8 mouse cellular contexts compared by ENCODE assay signal in the genomic region with DNA sequence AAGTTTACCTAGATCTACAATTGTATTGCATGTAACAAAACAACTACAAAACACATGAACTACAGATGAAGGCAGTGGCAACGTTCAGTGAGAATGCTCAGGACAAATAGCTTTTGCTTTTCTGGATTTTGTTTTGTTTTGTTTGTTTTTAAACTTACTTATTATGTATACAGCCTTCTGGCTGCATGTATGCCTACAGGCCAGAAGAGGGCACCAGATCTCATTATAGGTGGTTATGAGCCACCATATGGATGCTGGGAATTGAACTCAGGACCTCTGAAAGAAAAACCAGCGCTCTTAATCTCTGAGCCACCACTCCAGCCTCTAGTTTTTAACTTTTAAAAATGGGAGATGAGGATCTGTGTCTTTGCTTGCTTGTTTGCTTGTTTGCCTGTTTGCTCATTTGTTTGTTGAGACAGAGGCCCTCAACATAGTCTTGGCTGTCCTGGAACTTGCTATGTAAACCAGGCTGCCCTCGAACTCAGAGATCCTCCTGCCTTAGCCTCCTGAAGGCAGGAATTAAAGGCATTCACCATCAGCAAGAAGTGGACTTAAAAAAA. TPM values are rescaled to one million over a fixed set of nuclear protein-coding genes. Genes with fewer than 3 reads are reported as not detected.
DNase-seq lines count a peak whose midpoint lies in the region; ATAC-seq and TF ChIP-seq lines count a peak whose summit lies in the region.

No protein-coding gene starts in this region.

- H3K9ac ChIP-seq in forebrain, embryonic 11.5 days (ENCODE audit: low read length): no peak overlapping the region
- H3K9ac ChIP-seq in liver, embryonic 12.5 days: peak overlapping the region; percentile 65; the same call in 1 of the 2 replicates

- H3K36me3 ChIP-seq in forebrain, embryonic 11.5 days (ENCODE audit: control insufficient read depth, insufficient read depth, low read length): no peaks in the 10 kb centered on the region
- H3K36me3 ChIP-seq in liver, embryonic 12.5 days: no peaks in the 10 kb centered on the region

- intact Hi-C loops in gastrocnemius, adult 2 months (cut with DNase I): loop anchor here (2.0 kb wide), 1 partner anchor 67 kb away; no protein-coding TSS in a partner anchor
- intact Hi-C loops in gastrocnemius, postnatal 36 days (cut with DNase I): no loop called here
- intact Hi-C loops in gastrocnemius, postnatal 14 days (cut with DNase I; ENCODE audit: low total_unique reads): no loop called here

- peak overlapping the region; percentile 89 for H3K4me3 ChIP-seq in gastrocnemius, adult 2 months
- H3K4me3 ChIP-seq in forebrain, embryonic 11.5 days (ENCODE audit: low read depth, low read length): peak overlapping the region; percentile 62
- H3K4me3 ChIP-seq in liver, embryonic 12.5 days: peak overlapping the region; percentile 72

- no peak for ATAC-seq in forebrain, embryonic 11.5 days (replicated peaks; ENCODE audit: low FRiP score)
- ATAC-seq in liver, embryonic 12.5 days: no peak

- peak; percentile 47 for TF ChIP-seq CTCF in gastrocnemius, adult 2 months (IDR thresholded peaks at IDR 0.05)

- no peaks in the 10 kb centered on the region for H3K4me1 ChIP-seq in forebrain, embryonic 11.5 days (replicated peaks; ENCODE audit: control insufficient read depth, insufficient read depth, low read length)
- peaks cover 13% of the 10 kb centered on the region for H3K4me1 ChIP-seq in liver, embryonic 12.5 days

- WGBS in forebrain, embryonic 11.5 days: 70% methylated on average over 3 of the region's 3 CpGs
- 57% methylated on average over 3 of the region's 3 CpGs for WGBS in liver, embryonic 12.5 days (ENCODE audit: insufficient replicate concordance)

- no peaks in the 10 kb centered on the region for H3K27me3 ChIP-seq in forebrain, embryonic 11.5 days (ENCODE audit: control insufficient read depth, insufficient read depth, low read length)
- no peaks in the 10 kb centered on the region for H3K27me3 ChIP-seq in liver, embryonic 12.5 days (replicated peaks)

- peak overlapping the region; percentile 92 for H3K27ac ChIP-seq in gastrocnemius, adult 2 months
- H3K27ac ChIP-seq in forebrain, embryonic 11.5 days (ENCODE audit: low read depth, low read length): 0 out of 2 replicates have a peak overlapping the region, but pooled peaks have one; percentile 57
- H3K27ac ChIP-seq in liver, embryonic 12.5 days: peak overlapping the region; percentile 85; the same call in 1 of the 2 replicates

- H3K4me2 ChIP-seq in forebrain, embryonic 11.5 days (ENCODE audit: low read depth, low read length, severe bottlenecking): peak overlapping the region; percentile 50
- peak overlapping the region; percentile 67 for H3K4me2 ChIP-seq in liver, embryonic 12.5 days

- H3K9me3 ChIP-seq in forebrain, embryonic 11.5 days (ENCODE audit: control insufficient read depth, low read length): no peaks in the 10 kb centered on the region
- H3K9me3 ChIP-seq in liver, embryonic 12.5 days (replicated peaks): no peaks in the 10 kb centered on the region

- no peak for DNase-seq in gastrocnemius, adult 2 months
- no peak for DNase-seq in gastrocnemius, postnatal 36 days
- DNase-seq in 3T3-L1 (ENCODE audit: low read depth, low spot score): peak; percentile 65
- no peak for DNase-seq in forebrain, embryonic 11.5 days (ENCODE audit: low spot score)
- no peak for DNase-seq in cerebellum, postnatal 4 days (ENCODE audit: low spot score in 2 of 2)
- no peak for DNase-seq in layer of hippocampus, postnatal 10 days (ENCODE audit: low spot score in 2 of 2)
- no peak for DNase-seq in gastrocnemius, postnatal 14 days

RNA-seq across cellular contexts. Expression of a gene that starts 21.1 kb away (rescaled TPM):
- 1 to 10 TPM; 1.8 to 4.3 TPM for total RNA-seq in gastrocnemius, adult 2 months (2021)
- total RNA-seq in gastrocnemius, postnatal 36 days (2021): 1 to 10 TPM; 2.6 to 4.6 TPM
- polyA plus RNA-seq in forebrain, embryonic 11.5 days (2014; fragmentation: Nextera tagmentation; extraction: Ambion mirVana): 4.3 TPM in 2 replicates
- polyA plus RNA-seq in liver, embryonic 12.5 days (2016; fragmentation: Nextera tagmentation; extraction: Ambion mirVana): 16.1 and 17.0 TPM in 2 replicates
- 10 to 100 TPM; 10.5 to 12.7 TPM for total RNA-seq in layer of hippocampus, postnatal 10 days (2021)
- 1 to 10 TPM; 7.0 to 7.4 TPM for total RNA-seq in gastrocnemius, postnatal 14 days (2021)

RNA-seq across cellular contexts. Expression of a gene that starts 25.0 kb away (rescaled TPM):
- not detected for total RNA-seq in gastrocnemius, adult 2 months (2021)
- total RNA-seq in gastrocnemius, postnatal 36 days (2021): not detected
- 0.21 and 0.35 TPM in 2 replicates for polyA plus RNA-seq in forebrain, embryonic 11.5 days (2014; fragmentation: Nextera tagmentation; extraction: Ambion mirVana)
- 1.3 and 2.0 TPM in 2 replicates for polyA plus RNA-seq in liver, embryonic 12.5 days (2016; fragmentation: Nextera tagmentation; extraction: Ambion mirVana)
- total RNA-seq in layer of hippocampus, postnatal 10 days (2021): not detected
- total RNA-seq in gastrocnemius, postnatal 14 days (2021): not detected
